Mouse (Mus musculus) forebrain, embryonic 16.5 days (tissue): Measurements from ENCODE around the gene Ulk4. TPM values are rescaled to one million over a fixed set of nuclear protein-coding genes. Genes with fewer than 3 reads are reported as not detected.

Experiments used
- ATAC-seq: fragments of 200-750 bp; cut with Nextera tagmentation; 2 replicates; pipeline ENCODE4 v1.8.0; 2017; ENCODE audit warnings: mild to moderate bottlenecking, moderate library complexity
- H3K27ac ChIP-seq: fragments of 300-500 bp; sonication (generic); 2 replicates; pipeline ENCODE4 v1.5.1; 2014; ENCODE audit warnings: low read length, control low read depth
- H3K27me3 ChIP-seq: fragments of 300-500 bp; sonication (generic); replicated peaks from 2 replicates; pipeline ENCODE4 v1.6.1; 2014; ENCODE audit warnings: low read length; ENCODE audit not compliant: control insufficient read depth, insufficient read depth
- H3K36me3 ChIP-seq: fragments of 300-500 bp; sonication (generic); 2 replicates; pipeline ENCODE4 v1.6.1; 2014; ENCODE audit not compliant: control insufficient read depth, insufficient read depth
- H3K4me1 ChIP-seq: fragments of 300-500 bp; sonication (generic); replicated peaks from 2 replicates; pipeline ENCODE4 v1.6.1; 2014; ENCODE audit warnings: low read length; ENCODE audit not compliant: control insufficient read depth, insufficient read depth
- H3K4me2 ChIP-seq: fragments of 300-500 bp; sonication (generic); 2 replicates; pipeline ENCODE4 v1.6.1; 2014; ENCODE audit warnings: mild to moderate bottlenecking, low read length, control low read depth
- H3K4me3 ChIP-seq: fragments of 300-500 bp; sonication (generic); replicated peaks from 2 replicates; pipeline ENCODE4 v1.5.1; 2014; ENCODE audit warnings: mild to moderate bottlenecking, low read length, control low read depth
- H3K9ac ChIP-seq: fragments of 300-500 bp; sonication (generic); replicated peaks from 2 replicates; pipeline ENCODE4 v1.6.1; 2014; ENCODE audit warnings: low read depth, low read length, control low read depth
- H3K9me3 ChIP-seq: fragments of 300-500 bp; sonication (generic); 2 replicates; pipeline ENCODE4 v1.6.1; 2016; ENCODE audit warnings: low read length; ENCODE audit not compliant: control insufficient read depth
- WGBS: fragments of 180-500 bp; shearing (Covaris S2); extraction: QIAGEN DNeasy Blood & Tissue Kit; methylation state at CpG from one replicate; pipeline ENCODE4 v1.1.7; 2014; 5-methylcytosine and 5-hydroxymethylcytosine counted together
- polyA plus RNA-seq: library from polyadenylated mRNA; unstranded; fragments of >200 nt; fragmentation: Nextera tagmentation; extraction: Ambion mirVana; gene quantifications from 2 replicates; pipeline ENCODE4 v1.2.1, GENCODE M21; 2015

The Ulk4 gene
- polyA plus RNA-seq, 1 experiment from 2014 or later = 115 TPM

DNA sequence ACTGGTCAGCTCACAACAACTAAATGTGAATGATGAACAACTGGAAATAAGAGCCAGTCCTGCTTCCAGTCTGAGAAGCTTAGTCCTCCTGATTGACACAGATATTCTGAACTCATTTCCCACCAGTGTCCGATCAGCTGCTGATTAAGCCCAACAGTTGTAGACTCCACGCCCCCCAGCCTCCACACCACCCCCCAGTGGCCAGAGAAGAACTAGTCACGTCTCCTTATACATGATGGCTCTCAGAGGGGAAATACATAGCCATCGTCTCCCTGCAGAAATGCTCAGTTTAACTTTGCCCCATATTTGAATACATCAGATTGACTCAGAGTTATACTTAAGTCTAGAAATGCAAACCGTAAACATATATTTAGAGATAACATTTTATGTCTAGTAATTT lies 184.4 kb downstream of the Ulk4 start:
- Histone ChIP-seq H3K4me3 (no peak overlapping the region), H3K9me3 (no peaks in the 10 kb centered on the region), H3K27ac (no peak overlapping the region), H3K4me1 (no peaks in the 10 kb centered on the region), H3K27me3 (no peaks in the 10 kb centered on the region), H3K9ac (no peak overlapping the region), H3K4me2 (no peak overlapping the region), H3K36me3 (no peaks in the 10 kb centered on the region)
- WGBS = 89% methylated on average over 5 of the region's 5 CpGs
- ATAC-seq = no peak

- H3K9ac ChIP-seq = no peak overlapping the region
- 68% methylated on average over 10 of the region's 10 CpGs for WGBS
- no peak overlapping the region for H3K27ac ChIP-seq
- H3K4me3 ChIP-seq = no peak overlapping the region
- H3K4me2 ChIP-seq = no peak overlapping the region
- no peaks in the 10 kb centered on the region for H3K4me1 ChIP-seq
- no peaks in the 10 kb centered on the region for H3K27me3 ChIP-seq
- ATAC-seq = no peak
- H3K36me3 ChIP-seq = no peaks in the 10 kb centered on the region
- no peaks in the 10 kb centered on the region for H3K9me3 ChIP-seq
These were observed 185.8 kb downstream of the Ulk4 start for GRCm38 (mm10) chr9:121091016-121091735.

DNA sequence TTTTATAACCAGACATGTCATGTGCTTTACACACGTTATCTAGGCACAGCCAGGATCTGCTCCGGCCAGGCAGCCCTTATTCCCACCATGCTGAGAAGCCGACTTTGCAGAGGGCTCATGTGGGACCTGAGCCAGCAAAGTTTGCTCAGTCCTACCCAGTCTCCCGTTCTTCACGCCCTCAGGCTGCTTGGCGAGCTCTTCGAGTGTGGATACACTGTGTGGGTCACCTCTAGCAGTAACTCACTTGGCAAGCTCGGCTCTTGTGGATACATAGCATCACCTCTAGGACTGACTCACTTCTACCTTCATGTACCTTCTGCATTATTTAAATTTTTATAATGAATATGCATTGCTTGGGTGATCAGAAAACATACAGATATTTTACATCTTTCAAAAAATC lies 189.3 kb downstream of the Ulk4 start:
- 51% methylated on average over 8 of the region's 8 CpGs for WGBS
- no peak for ATAC-seq
- H3K9ac ChIP-seq = no peak overlapping the region

DNA sequence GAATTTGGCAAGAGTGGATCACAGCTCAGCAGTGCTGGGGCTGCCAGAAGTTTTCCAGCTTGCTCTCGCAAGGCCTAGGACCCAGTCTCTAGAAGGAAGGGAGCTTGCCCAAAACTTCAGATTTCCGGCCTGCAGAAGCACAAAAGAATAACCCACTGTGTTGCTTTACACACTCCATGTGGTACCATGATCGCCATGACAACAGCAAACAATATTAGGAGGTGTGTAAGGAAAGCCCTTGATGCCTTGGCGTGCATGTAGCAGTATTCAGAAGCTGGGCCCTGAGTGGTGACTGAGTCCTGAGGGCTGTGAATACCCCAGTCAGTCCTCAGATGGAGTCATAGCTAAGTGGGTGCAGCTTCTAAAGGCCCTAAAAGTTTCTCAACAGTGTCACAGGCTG lies 192.8 kb downstream of the Ulk4 start:
- no peak overlapping the region for H3K4me3 ChIP-seq
- H3K27me3 ChIP-seq = no peaks in the 10 kb centered on the region
- no peaks in the 10 kb centered on the region for H3K9me3 ChIP-seq
- no peak overlapping the region for H3K27ac ChIP-seq
- no peak overlapping the region for H3K4me2 ChIP-seq
- H3K36me3 ChIP-seq = no peaks in the 10 kb centered on the region
- WGBS = 48% methylated on average over 4 of the region's 4 CpGs
- no peak for ATAC-seq
- no peak overlapping the region for H3K9ac ChIP-seq
- peaks cover 11% of the 10 kb centered on the region for H3K4me1 ChIP-seq

More for the DNA sequence above, 189.3 kb downstream of the Ulk4 start:
- no peaks in the 10 kb centered on the region for H3K27me3 ChIP-seq
- H3K9me3 ChIP-seq = no peaks in the 10 kb centered on the region
- no peaks in the 10 kb centered on the region for H3K36me3 ChIP-seq
- H3K4me1 ChIP-seq = 0 out of 2 replicates have a peak, but pooled peaks cover 3% of the 10 kb centered on the region
- no peak overlapping the region for H3K4me3 ChIP-seq
- H3K4me2 ChIP-seq = no peak overlapping the region
- no peak overlapping the region for H3K27ac ChIP-seq

GRCm38 (mm10) chr9:121080834-121081233 lies 196.2 kb downstream of the Ulk4 start:
- Histone ChIP-seq H3K4me1 (peaks cover 17% of the 10 kb centered on the region), H3K9ac (no peak overlapping the region), H3K9me3 (no peaks in the 10 kb centered on the region), H3K36me3 (no peaks in the 10 kb centered on the region), H3K4me3 (no peak overlapping the region), H3K27me3 (no peaks in the 10 kb centered on the region), H3K4me2 (no peak overlapping the region), H3K27ac (no peak overlapping the region)
- no peak for ATAC-seq
- WGBS = 70% methylated on average over 3 of the region's 3 CpGs

DNA sequence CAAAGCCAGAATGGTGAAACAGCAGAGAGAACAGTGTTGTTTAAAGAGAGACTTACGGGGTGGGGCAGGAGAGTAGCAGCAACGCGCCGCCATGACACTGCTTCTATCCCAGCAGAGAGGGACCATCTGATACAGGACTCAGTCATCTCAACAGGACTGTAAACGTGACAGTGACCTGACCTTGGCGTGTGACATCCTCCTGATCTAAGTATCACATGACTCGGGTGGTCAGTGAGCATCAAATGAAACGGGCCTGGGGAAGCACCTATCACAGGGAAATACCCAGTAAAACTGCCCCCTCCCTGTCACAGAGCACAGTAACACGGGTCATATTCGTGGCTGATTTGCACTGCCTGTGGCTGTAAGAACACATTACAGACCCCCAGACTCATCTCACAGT lies 196.6 kb downstream of the Ulk4 start:
- Histone ChIP-seq H3K27ac (no peak overlapping the region), H3K9ac (no peak overlapping the region), H3K4me1 (peaks cover 17% of the 10 kb centered on the region), H3K9me3 (no peaks in the 10 kb centered on the region), H3K4me3 (no peak overlapping the region), H3K27me3 (no peaks in the 10 kb centered on the region), H3K4me2 (no peak overlapping the region), H3K36me3 (no peaks in the 10 kb centered on the region)
- no peak for ATAC-seq
- WGBS = 84% methylated on average over 10 of the region's 10 CpGs

- H3K4me1 ChIP-seq = peaks cover 17% of the 10 kb centered on the region
- no peak overlapping the region for H3K4me2 ChIP-seq
- no peak overlapping the region for H3K9ac ChIP-seq
- H3K27me3 ChIP-seq = no peaks in the 10 kb centered on the region
- H3K27ac ChIP-seq = no peak overlapping the region
- peak; percentile 54 for ATAC-seq
- WGBS = 44% methylated on average over 9 of the region's 9 CpGs
- H3K4me3 ChIP-seq = no peak overlapping the region
- no peaks in the 10 kb centered on the region for H3K36me3 ChIP-seq
- H3K9me3 ChIP-seq = no peaks in the 10 kb centered on the region
These were observed 197.5 kb downstream of the Ulk4 start for GRCm38 (mm10) chr9:121079388-121080088.

GRCm38 (mm10) chr9:121076291-121076690 lies 200.7 kb downstream of the Ulk4 start:
- no peak overlapping the region for H3K9ac ChIP-seq
- no peaks in the 10 kb centered on the region for H3K27me3 ChIP-seq
- H3K4me2 ChIP-seq = no peak overlapping the region
- 40% methylated on average over 12 of the region's 12 CpGs for WGBS
- H3K4me1 ChIP-seq = peaks cover 18% of the 10 kb centered on the region
- no peaks in the 10 kb centered on the region for H3K36me3 ChIP-seq
- no peak for ATAC-seq
- no peaks in the 10 kb centered on the region for H3K9me3 ChIP-seq
- no peak overlapping the region for H3K27ac ChIP-seq
- H3K4me3 ChIP-seq = no peak overlapping the region

DNA sequence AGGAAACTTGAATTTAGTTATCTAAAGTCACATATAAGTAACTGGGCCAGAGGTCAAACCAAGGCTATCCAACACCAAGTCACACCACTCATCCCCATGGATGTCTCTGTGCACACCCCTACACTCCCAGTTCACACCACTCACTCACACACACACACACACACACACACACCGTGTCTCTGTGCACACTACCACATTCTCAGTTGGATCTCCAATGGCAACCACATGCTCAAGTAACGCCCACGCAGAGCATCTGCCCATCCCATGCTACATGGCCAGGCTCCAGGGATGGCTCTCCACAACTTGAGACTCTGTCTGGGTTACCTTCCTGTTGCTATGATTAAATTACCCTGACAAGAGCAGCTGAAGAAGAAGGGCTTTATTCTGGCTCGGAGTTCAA lies 201.8 kb downstream of the Ulk4 start:
- Histone ChIP-seq H3K4me3 (no peak overlapping the region), H3K27me3 (no peaks in the 10 kb centered on the region), H3K9me3 (no peaks in the 10 kb centered on the region), H3K9ac (no peak overlapping the region), H3K4me2 (no peak overlapping the region), H3K36me3 (no peaks in the 10 kb centered on the region), H3K4me1 (peaks cover 18% of the 10 kb centered on the region), H3K27ac (no peak overlapping the region)
- no peak for ATAC-seq
- WGBS = 68% methylated on average over 4 of the region's 4 CpGs
